Mouse (Mus musculus) thymus, postnatal 4 days (tissue): ENCODE measurements around the gene Dram1.

Experiments
- DNase-seq: peaks from one replicate; pipeline ENCODE4 v3.0.0; 2021

Dram1 gene

GRCm38 (mm10) chr10:88346454-88347245 is 32.2 kb downstream of the Dram1 start:
- DNase-seq: no peak

DNA sequence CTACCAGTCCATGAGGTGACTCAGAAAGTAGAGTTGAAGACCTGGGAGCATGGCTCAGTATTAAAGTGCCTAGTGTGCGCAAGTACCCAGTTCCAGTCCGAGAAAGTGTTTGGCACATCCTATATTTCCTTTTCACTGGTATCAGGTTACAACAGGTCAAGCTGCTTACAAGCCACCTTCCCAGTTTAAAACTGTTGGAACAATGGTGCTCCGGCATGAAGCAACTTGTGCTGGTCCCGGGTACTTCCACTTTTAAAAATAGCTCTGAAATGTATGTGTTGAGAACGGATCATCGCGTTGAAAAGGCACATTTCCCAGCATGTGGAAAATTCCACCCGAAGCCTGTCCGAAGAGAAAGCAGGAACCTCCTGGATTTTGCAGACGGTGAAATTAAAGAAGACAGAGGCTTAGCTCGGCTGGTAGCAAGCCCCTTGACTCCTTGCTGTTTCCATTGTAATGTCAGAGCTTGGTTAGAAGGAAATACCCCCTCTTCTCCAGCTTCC is 32.9 kb downstream of the Dram1 start:
- DNase-seq: no peak

DNA sequence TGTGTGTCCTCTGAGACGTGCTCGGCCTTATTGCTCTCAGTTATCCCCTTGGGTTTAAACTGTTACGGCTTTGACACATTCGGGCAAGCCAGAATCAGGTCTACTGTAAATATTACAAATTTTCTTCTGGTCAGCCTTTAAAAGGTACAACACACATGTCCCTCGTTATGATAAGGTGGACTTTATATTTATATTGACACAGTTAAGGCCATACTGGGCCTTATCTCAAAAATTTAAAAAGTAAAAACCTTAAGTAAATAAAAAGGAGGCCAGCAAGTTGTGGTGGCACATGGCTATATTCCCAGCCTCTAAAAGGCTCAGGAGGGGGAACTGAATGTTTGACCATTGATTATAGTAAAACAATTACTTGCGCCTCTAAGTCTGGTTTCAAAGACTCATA is 37.5 kb downstream of the Dram1 start:
- DNase-seq: no peak

- DNase-seq: no peak
Measured at GRCm38 (mm10) chr10:88340660-88341059, 38.2 kb downstream of the Dram1 start.

DNA sequence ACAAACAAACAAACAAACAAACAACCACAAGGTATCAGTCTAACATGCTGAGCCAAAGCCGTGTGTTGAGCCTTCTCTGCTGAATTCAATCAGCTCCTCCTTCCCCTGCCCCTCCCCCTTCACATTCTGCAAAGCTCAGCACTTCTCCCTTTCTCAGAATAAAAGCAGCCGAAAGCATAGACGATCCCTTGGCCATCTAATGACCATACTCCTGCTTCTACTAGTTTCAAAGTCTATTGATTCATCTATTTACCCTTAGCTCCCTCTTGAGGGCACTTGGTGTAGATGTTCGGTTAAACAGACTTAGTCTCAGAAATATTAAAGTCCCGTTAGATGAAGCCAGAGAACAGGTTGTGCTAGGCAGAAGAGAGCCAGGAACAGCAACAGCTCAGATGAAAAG is 48.2 kb downstream of the Dram1 start:
- no peak for DNase-seq

DNA sequence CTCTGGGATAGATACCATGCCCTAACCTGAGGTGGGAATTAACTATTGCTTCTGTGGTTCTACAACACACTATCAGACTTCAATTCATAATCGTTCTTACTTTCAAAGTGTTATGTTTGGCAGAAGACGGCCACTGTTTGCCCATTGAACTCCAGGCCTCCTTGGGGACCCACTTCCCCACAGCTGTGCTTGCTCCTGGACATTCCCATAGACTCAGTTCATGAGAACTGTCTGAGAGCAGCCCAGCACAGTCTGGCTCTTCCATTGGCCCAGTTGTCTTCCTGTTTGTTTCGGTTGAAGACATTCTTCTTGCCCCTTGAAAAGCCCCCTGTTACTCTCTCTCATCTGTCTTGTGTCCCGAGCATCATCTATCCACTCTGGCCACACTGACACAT is 50.8 kb downstream of the Dram1 start:
- no peak for DNase-seq

DNA sequence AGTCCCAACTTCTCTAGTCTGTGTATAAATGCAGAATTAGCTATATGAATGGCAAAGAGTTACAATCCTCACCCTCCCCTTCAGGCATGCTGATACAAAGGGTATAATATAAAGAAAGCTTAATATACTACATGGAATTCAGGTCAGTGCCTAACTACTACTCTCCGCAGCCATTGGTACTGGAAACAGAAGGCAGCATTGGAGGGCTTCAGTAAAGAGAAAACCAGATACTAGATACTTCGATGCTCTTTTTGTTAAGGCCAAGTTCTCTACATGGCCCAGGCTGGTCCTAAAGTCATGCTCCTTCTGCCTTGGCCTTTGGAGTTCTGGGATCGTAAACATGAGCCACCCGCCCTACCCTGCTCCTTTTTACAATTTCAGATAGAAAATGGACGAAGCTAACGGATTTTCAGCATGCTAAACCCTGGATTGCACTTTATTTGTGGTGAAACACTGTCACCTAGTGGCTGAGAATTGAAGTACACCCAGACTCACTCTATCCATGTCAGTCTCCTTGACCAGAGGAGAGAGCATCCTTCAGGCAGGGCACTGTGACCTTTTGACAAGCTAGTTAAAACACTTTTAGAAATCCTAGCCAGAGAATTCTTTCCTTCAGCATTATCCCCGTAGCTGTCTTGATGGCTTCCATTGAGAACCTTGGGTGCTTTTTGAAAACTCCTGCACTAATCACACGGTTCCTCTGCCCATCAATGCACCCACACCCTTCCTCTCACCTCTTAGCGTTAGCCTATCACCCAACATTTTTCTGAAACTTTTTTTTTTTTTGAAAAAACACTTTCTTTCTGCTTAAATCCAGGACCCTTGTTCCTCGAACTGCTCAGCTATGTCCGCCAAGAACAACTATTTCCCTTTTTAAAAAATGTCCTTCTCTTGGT is 51.5 kb downstream of the Dram1 start:
- peak; percentile 74 for DNase-seq

GRCm38 (mm10) chr10:88321739-88322138 is 57.1 kb downstream of the Dram1 start:
- no peak for DNase-seq

DNA sequence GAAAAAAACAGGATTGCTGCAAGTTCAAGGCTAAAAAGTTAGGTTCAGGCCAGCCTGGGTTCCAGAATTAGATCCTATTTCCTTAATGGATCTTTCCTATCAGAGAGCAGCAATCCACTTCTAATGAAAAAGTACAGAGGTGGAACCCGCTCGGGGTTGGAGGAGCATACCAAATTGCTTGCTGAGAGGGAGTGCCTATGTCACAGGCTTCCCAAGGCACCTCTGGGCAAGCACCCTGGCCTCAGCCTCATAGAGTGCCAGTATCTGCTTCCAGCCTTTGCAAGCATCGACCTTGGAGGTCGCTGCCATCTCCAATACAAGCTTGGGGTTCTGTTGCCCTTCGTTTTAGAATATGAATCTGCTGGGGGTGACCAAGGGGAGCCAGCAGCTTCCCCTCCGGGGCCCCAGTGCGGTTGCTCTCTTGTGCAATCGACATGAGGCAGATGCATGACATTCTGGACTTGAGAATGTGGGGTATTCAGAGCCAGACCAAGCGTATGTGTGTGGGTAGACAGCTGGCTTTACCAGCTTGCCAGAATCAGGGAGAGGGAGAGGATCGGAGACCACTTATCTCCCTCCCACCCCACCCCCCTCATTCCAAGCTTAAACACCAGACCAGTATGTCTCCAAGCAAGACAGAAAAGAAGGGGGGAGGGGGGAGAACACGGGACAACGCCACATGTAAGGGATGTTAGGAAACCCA is 58.0 kb downstream of the Dram1 start:
- DNase-seq: no peak

- DNase-seq: no peak
Measured at GRCm38 (mm10) chr10:88318179-88318578, 60.7 kb downstream of the Dram1 start.

DNA sequence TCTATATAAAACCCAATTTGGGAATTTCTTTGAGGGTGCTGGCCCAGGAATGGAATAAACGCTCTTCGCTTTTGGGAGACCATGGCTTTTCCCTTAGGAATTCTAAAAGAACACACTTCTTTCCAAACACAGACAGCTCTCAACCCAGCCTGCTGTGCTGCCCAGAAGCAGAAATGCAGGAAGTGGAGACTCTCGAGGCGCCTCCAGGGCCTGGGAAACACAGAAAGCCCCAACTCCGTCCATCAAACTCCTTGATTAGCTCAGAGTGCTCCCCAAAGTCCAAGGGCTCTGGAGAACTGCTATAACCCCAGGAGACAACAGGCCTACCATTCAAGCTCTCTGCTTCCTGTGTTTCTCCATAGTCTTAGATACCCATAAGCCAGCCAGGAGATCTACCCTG is 61.7 kb downstream of the Dram1 start:
- DNase-seq: no peak

DNA sequence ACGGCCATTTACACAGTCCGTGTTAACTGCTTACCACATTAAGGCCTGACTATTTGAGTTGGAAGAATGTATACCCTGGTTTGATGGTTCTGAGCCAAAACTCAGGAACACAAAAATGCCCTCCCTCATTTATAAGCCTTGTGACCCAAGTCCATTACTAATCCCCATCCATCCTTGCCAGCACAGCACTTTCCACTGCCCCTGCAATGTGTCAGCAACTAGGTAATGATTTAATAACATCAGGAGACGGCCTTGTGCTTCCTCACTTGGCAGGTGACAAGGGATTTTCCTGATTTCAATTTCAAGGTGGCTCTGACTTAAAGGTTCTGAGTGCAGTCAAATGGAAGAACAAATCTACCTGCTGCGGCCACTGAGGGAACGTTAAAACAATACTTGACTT is 64.0 kb downstream of the Dram1 start:
- no peak for DNase-seq

GRCm38 (mm10) chr10:88309851-88310250 is 69.0 kb downstream of the Dram1 start:
- DNase-seq: no peak

GRCm38 (mm10) chr10:88306235-88306634 is 72.6 kb downstream of the Dram1 start:
- DNase-seq: no peak

GRCm38 (mm10) chr10:88304302-88304701 is 74.6 kb downstream of the Dram1 start:
- DNase-seq: peak; percentile 77

- no peak for DNase-seq
Measured at GRCm38 (mm10) chr10:88303079-88303478, 75.8 kb downstream of the Dram1 start.

GRCm38 (mm10) chr10:88301802-88302470 is 76.9 kb downstream of the Dram1 start:
- DNase-seq: no peak

GRCm38 (mm10) chr10:88296991-88297390 is 81.9 kb downstream of the Dram1 start:
- no peak for DNase-seq

DNA sequence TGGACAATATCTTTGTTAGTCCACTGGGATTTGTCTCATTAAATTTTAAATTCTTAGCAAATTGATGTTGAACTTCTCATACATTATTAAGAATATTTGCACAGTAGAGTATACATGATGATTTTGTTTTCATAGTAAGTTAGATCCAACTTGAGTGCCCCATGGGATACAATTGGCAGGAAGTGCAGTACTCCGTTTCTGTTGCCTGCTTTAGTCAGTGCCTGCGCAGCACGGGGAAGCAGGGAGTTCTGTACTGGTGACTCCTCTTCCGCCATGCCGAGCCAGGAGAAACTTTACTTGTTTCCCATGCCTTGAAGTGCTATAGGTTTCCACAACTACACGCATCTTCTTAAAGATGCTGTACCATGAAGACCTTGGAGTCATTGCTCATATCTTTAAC is 83.8 kb downstream of the Dram1 start:
- DNase-seq: no peak

DNA sequence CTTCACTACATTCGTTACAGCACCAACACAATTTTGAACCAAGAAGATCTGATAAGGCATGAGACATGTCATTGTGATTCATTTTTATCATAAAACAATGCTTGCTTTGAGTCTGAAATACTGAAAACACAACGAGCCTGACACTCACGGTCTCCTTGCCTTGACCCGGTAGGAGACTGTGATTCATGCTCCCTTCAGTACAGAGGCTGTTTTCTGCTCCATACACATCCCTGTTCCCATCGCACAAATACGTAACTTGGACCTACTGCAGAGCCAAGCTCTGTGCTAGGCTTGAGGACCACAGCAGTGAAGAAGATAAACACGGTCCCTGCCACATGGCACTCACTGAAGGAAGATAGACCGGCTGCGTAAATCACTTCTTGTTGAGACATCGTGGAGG is 90.8 kb downstream of the Dram1 start:
- no peak for DNase-seq

DNA sequence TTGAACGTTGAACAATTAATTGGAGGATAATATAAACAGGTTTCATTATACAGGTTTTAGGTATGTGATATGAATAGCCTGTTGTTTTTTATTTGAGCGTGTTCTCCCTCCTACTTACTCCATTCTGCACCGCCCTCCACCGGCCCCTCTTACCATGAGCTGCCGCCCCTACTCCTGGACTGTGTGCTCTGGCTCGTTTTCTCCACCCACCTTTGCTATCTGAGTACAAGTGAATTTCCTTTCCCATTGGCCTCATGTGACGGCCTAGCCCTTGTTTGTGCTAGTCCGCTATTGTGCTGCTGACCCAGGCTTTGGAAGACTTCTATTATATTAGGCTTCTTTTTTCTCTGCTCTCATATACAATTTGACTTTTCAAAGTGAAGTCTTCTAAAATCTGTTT is 91.6 kb downstream of the Dram1 start:
- DNase-seq: no peak

DNA sequence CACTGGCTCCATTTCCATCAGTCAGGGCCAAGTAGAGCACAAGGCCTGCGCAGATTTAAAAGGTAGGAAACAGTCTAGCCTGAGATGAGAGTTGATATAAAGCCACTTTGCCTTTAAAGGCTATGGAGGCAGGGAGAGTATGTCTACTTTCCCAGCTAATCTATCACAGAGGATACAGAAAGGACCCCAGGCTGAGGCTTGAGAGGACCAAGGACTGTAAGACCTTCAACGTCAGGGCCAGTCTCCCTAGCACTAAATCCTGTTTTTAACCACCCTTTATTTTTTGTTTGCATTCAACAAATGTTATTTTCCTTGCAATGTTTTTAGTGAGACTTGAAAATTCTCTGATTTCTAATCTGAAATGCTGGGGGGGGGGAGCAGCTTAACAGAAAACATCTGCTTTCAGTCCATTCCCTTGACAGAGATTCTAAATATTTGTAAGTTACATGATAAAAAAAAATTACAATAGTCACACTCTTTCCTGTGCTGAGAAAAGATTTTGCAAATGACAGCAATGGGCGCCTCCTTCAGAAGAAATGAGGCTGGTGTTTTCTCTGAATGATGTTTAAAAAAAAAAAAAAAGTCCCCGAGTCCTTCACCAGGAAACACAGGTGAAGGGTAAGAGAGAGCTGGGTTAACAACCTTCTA is 94.4 kb downstream of the Dram1 start:
- DNase-seq: no peak
